Mouse (Mus musculus) CH12.LX (cell line): ENCODE measurements at regions not wholly inside any gene's neighbourhood (a gene's known extent, or its start where the extent isn't known, plus 50 kb on each side); places are given as distances from the start of the nearest gene placed in this dataset.

Experiments
- CTCF ChIP-seq, 2 experiments: IDR thresholded peaks in 1 of 2; conservative IDR thresholded peaks in 1 of 2; 2 replicates each; pipeline ENCODE4 v1.5.1; 2011 to 2012; ENCODE audit warnings: low read depth in 2 of 2, low read length in 2 of 2, improper control_type of control experiment in 1 of 2, inconsistent platforms in 1 of 2, mild to moderate bottlenecking in 1 of 2, moderate library complexity in 1 of 2
- EP300 ChIP-seq: IDR thresholded peaks from 2 replicates; pipeline ENCODE4 v1.6.1; 2011; ENCODE audit warnings: low read length, improper control_type of control experiment
- ETS1 ChIP-seq: conservative IDR thresholded peaks from 2 replicates; pipeline ENCODE4 v1.6.1; 2012; ENCODE audit warnings: low read depth, mild to moderate bottlenecking, inconsistent platforms, low read length, improper control_type of control experiment, moderate library complexity
- GABPA ChIP-seq: IDR thresholded peaks from 2 replicates; pipeline ENCODE4 v1.6.1; 2012; ENCODE audit warnings: low read depth, low read length, improper control_type of control experiment, inconsistent platforms; ENCODE audit not compliant: insufficient replicate concordance
- MAFK ChIP-seq: IDR thresholded peaks from 2 replicates; pipeline ENCODE4 v1.6.1; 2011; ENCODE audit warnings: low read length, improper control_type of control experiment; ENCODE audit not compliant: insufficient replicate concordance
- TCF12 ChIP-seq: IDR thresholded peaks from 2 replicates; pipeline ENCODE4 v1.6.1; 2014; ENCODE audit warnings: low read depth, mild to moderate bottlenecking, inconsistent platforms, low read length, improper control_type of control experiment
- ZC3H11A ChIP-seq: IDR thresholded peaks from 2 replicates; pipeline ENCODE4 v1.6.1; 2012; ENCODE audit warnings: low read depth, mild to moderate bottlenecking, inconsistent platforms, low read length, improper control_type of control experiment

DNA sequence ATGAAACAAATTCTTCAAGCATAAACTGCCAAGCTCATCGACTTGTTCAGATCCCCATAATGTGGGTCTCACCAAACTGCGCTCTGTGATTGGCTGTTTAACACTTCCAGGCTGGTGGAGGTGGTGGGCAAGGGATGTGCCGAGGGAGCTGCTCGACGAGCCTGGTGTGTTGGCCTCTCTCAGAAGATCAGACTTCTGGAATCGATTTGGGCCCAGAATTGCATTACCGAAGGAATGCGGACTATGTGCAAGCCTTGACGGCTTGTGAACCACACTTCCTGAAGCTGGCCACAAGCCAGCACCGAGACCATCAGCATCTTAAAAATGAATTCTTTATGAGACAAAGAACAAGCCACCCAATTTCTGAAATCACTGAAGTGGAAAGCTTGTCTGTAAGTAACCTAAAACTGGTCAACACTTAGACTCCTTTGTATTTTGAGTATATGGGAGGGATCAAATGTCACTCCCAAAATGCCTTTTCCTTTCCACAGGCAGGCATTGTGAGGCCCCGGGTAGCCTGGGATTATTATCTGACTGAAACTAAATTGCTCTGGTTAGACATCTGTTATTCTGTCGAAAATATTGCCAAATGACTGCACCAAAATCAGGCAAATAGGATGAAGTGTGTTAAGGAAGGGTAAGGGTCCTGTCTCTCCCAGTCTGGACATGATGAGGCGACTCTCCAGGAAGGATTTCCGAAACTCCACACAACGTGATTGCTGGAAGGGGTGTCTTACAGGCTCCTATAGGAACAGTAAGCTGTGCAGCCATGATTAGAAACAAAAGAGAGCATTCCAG lies 318.4 kb downstream of the Sorl1 start:
- no peak for TF ChIP-seq EP300
- no peak for TF ChIP-seq ETS1
- TF ChIP-seq CTCF (conservative IDR thresholded peaks at IDR 0.05 in 1 of 2, IDR thresholded peaks at IDR 0.05 in 1 of 2; ENCODE audit: low read depth in 2 of 2, low read length in 2 of 2), result no peak
- TF ChIP-seq TCF12, result no peak
- TF ChIP-seq GABPA, result no peak
- no peak for TF ChIP-seq ZC3H11A
- no peak for TF ChIP-seq MAFK
